Mouse (Mus musculus) kidney, postnatal 4 days (tissue): ENCODE data around the gene Cpne5.
"Not testable (repeated sequence)": the region's sequence is repeated elsewhere in the genome, so short reads cannot be mapped to it uniquely, and the experiment has no call there.

Experiments used
- DNase-seq, 2 experiments: peaks; one replicate each; pipeline ENCODE4 v3.0.0; 2021; ENCODE audit warnings: mixed read lengths in 2 of 2

Cpne5 gene

GRCm38 (mm10) chr17:29237772-29238420 lies at the start of gene Cpne5:
TSS of gene Cpne5 (minus strand) at chr17:29238167.
- DNase-seq: peak; percentile 50 to 60

GRCm38 (mm10) chr17:29282216-29282952 lies 44.4 kb upstream of the Cpne5 start:
- no peak for DNase-seq

GRCm38 (mm10) chr17:29281541-29281940 lies 43.6 kb upstream of the Cpne5 start:
- no peak for DNase-seq

DNA sequence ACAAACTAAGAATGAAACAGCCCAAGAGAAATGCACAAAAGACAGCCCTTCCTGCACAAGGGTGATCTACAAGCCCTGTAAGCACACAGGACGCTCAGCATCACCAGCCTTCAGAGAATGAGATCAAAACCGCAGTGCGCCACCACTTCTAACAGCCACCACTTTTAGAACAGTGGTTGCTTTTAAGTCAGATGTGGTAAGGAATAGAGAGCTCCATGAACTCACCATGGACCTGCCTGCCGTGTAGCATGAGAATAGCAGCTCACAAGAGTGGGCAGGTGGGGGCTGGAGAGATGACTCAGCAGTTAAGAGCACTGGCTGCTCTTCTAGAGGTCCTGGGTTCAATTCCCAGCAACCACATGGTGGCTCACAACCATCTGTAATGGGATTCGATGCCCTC lies 42.5 kb upstream of the Cpne5 start:
- no peak for DNase-seq

DNA sequence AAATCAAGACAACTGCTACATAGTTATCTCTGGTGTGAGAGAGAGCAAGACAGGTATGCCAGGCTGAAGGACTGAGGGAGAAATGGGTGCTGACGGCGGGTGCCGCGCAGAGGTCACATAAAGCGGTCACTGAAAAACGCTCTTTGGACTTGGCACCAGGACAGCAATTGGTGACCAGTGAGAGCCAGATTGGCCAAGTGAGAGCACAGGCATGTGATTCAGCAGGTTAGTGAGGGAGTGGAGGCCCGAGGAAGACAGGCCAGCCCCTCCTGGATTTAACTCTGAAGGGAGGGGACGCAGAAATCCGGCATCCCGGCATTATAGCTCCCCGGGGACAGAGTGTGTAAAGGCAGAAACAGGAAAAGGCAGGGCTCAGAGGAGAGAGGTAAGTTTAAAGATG lies 35.9 kb upstream of the Cpne5 start:
- DNase-seq: peak; percentile 52 to 72

DNA sequence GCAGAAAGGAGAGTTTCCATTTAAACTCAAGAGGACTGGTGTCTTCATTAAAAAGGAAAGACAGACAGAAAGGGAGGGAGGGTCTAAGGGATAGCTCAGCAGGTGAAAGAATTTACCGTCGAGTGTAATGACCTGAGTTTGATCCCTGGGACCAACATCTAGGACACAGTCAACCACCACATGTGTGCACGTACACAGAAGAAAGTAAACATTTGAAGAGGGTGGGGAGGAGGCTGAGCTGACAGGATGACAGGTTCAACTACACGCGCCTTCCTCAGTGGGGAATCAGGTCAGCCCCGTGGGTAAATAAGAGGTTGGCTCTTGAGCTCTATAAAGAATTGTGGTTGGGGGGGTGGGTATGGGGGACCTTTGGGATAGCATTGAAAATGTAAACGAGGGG lies 35.2 kb upstream of the Cpne5 start:
- DNase-seq: no peak

DNA sequence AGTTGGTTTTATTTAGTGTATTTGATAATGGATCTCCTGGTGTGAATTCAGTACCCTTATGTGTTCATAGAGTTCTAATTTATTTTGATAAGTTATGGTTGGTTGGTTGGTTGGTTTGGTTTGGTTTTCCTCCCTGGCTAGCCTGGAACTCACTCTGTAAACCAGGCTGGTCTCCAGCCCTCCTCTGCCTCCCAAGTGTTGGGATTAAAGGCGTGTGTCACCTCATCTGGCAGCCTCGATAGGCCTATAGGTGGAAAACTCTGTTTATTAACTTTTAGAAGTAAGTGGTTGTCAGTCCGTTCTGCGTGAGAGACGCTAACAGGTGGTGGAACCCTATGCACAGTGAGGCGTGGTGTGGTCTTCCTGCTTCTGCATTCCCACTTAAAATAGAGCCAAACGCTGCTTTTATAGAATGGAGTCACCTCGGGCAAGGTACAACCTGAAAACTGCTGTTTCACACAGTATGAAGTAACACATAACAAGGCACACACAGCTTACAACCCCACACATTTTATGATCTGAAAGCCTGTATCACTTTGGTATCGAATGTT lies 32.3 kb upstream of the Cpne5 start:
- no peak for DNase-seq

DNA sequence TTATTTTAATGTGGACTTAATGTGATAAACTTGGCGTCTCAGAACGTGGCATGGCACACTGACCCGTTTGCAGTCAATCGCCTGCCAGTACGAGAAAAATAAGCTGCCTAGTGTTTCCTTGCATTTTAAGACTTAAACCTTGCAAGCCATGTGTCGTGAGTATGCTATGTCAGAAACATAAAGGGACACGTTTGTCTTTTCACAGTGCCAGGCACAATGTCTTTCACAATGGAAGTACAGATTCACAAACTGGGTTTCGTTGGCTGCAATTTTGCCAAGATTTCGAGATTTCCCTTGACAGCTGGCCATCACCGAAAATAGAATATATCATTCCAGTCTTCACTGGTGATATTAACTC lies 31.4 kb upstream of the Cpne5 start:
- DNase-seq: no peak

- peak; percentile 96 to 98 for DNase-seq
Observed at GRCm38 (mm10) chr17:29268682-29269348, 30.8 kb upstream of the Cpne5 start, which contains the start of gene BC004004. TSS of gene BC004004 (plus strand) at chr17:29268788.

DNA sequence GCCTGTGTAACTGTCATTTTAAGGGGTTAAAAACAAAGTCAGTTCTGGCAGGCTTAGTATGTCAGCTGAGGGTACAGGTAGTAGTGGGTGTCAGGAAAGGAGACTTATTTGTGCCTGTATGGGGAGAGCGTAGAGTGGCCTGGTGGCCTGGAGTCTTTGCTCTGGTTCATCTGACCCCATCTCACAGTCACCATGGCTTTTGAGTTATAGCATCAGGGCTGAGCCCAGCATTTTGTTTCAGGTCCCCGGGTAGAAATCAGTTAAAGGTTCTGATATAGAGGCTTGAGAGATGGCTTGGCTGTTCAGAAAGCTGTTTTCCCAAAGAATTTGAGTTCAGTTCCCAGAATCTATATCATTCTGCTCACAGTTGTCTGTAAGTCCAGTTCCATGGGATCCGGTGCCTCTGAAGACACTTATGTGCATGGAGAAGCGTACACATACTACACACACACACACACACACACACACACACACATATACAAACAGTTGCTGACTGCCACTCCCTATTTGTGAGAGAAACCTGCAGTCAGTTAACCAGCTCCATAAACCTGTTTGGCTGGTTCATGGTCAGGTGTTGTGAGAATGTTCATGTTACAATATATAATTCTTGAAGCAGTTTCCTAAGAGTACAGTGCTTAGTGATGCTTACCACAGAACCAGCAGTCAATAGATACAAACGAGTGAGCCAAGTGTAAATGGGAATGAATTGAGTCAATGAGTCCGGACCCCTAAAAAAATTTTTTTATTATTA lies 30.1 kb upstream of the Cpne5 start:
- peak in 1 of 2 experiments; percentile 46 for DNase-seq

DNA sequence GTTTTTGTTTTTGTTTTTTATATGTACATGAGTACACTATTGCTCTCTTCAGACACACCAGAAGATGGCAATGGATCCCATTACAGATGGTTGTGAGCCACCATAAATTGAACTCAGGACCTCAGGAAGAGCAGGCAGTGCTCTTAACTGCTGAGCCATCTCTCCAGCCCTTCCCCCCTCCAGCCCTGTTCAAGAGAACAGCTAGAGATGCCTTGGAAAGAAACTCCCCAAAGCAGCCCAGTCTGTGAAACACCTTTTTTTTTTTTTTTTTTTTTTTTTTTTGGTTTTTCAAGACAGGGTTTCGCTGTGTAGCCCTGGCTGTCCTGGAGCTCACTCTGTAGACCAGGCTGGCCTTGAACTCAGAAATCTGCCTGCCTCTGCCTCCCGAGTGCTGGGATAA lies 29.1 kb upstream of the Cpne5 start:
- DNase-seq: not testable (repeated sequence)

DNA sequence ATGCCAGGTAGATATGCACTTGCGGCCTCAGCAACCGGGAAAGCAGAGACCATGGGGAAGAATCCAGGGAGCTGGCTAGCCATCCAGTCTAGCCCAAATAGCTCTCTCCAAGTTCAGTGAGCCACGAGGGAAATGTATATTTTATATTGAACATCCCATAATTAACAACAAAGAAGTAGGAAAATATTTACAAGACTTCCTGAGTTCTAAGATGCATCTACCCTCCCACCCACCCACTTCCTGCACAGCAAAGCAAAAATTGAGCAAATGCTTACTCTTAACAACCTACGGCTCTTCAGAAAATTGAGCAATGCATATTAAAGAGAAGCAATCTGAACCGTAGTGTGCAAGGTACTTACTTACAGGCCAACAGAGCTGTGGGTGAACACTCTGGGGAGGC lies 26.8 kb upstream of the Cpne5 start:
- DNase-seq: no peak

GRCm38 (mm10) chr17:29263840-29264633 lies 26.1 kb upstream of the Cpne5 start, which contains the start of gene Ppil1:
TSS of gene Ppil1 (minus strand) at chr17:29264186.
- DNase-seq: peak; percentile 87 to 93

- no peak for DNase-seq
Observed at GRCm38 (mm10) chr17:29263417-29263816, 25.4 kb upstream of the Cpne5 start.

DNA sequence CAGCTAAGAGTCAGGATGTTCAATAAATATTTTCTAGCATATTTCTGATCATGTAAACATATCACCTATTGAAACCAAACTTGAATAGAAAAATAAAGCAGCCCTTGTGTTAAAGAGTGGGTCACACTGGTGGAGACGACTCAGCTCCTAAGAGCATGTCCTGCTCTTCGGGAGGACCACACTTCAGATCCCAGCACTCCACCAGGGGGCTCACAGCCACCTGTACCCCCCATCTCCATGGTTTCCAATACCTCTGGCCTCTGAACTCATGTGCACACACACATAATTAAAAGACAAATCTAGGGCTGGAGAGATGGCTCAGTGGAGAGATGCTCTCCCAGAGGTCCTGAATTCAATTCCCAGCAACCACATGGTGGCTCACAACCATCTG lies 24.3 kb upstream of the Cpne5 start:
- DNase-seq: no peak

- no peak for DNase-seq
Observed at GRCm38 (mm10) chr17:29261603-29262258, 23.8 kb upstream of the Cpne5 start.

DNA sequence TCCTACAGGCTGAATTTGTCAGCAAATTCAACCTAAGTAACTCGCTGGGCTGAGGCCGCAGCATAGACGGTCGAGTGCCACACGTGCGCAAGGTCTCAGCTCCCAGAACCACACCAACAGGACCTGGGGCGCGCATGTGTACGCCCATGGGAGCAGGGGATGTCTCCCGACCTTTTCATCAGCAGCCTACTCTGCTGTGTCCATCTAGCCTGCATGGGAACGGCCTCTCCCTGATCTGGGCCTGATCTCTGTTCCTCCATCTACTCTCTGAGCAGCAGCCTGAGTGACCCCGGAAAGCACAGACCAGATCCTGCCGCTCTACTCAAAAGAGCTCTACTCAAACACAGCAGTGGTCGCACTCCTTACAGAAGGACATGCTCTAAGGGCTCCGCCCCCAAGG lies 22.5 kb upstream of the Cpne5 start:
- DNase-seq: no peak

DNA sequence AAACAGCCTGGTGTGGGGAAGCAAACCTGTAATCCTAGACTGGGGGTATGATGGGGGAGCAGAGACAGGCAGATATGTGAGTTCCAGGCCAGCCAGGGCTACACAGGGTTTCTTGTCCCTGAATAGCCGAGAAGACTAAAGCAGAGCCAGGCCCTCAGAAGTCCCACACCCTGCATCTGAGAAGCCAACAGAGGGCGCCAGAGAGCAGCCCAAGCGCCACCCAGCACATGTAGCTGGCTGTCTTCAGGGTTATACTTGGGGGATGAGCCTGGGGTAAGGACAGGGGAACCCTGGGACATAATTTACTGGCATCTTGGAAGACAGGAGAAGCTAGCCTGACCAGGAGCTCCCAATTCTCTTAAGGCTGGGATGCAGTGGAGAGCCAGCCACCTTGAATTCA lies 21.5 kb upstream of the Cpne5 start:
- DNase-seq: peak; percentile 89 to 91

DNA sequence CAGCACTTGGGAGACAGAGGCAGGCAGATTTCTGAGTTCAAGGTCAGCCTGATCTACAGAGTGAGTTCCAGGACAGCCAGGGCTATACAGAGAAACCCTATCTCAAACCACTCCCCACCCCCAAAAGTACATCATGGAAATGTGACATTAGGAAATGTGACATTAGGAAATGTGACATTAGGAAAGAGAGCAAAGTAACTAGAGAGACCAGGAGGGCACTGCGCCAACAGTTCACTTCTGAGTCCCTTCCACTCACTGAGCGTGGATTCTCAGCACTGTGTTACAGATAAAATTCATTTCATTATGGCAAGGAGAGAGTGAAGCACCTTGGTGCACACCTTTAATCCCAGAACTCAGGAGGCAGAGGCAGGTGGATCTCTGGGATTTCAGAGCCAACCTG lies 21.0 kb upstream of the Cpne5 start:
- no peak for DNase-seq

DNA sequence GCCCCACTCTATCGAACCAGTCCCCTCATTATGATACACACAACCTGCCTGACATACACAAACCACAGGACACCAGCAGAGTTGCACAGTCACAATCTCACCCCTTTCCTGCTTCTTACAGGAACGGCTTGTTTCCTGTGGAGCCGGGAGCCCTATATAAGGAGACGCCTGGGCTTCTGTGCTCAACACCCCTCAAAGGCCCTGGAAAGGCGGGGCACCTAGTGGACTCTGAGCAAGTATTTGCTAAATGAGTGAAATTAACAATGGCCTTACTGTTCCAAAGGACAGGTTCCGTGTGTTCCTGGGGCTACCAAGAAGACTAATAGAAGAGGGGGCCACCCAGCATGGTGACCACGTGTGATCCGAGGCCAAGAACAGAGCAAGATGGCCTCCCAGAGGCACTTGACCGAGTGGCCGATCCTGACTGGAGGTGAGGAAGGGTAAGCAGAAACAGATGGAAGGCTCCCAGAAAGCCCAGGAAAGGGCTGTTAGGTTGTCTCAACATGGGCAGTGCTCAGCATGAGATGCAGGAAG lies 20.1 kb upstream of the Cpne5 start:
- DNase-seq: no peak

DNA sequence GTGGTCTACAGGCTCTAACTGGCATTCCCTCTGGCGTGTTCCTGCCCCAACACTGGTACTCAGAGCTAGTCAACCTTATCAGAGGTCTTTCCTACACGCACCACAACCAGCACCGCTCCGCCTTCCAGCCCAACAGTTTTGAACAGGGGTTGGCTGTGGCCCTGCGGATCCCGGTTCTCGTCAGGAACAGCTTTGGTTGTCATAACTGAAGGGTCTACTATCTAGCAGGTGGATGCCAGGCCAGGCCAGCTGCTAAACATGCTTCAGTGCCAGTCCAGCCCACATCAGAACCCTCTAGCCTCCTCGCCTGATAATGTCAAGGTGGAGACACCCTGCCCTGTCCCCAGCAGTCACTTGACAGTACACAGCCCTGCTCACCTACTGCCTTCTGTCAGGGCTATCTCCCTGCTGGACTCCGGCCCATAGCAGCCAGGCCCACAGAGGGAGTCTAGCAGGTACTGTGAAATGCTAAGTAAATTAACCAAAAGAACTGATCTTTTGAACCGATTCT lies 19.1 kb upstream of the Cpne5 start:
- no peak for DNase-seq
